25 mouse cellular contexts compared by ENCODE assay signal in the genomic region with DNA sequence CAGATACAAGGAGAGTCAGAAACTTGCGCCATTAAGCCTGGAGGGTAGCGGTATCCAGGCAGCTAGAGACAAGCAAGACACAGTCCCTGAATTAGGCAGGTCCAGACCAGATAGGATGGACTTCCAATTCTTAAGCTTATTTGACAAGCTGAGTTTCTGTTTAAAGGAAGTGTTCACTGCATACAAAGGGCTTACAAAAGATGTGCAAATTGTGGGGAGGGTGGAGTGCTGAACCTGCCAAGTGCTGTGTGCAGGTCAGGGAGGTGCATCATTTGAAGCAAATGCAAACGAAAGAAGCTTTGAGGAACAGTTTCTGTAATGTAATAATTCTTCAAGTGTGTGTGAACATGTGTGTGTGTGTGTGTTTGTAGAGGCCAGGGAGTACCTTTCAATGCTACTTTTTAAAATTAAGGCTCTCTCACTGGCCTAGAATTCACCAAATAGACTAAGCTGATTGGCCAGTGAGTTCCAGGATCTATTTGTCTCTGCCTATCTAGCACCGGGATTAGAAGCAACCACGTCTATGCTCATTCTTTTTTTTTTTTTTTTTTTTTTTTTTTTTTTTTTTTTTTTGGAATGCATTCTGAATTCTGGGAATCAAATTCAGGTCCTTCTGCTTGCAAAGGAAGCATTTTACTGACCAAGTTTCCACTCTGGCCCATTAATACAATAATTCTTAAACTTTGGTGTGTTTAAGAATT.
"Had no signal": no experiment of that assay in that cellular context is flagged by ENCODE, and none has a peak within 500 bp of the region (broad histone marks: within the 10 kb centered on the region; RNA-seq: fewer than 3 reads in every experiment).

No protein-coding gene starts in this region.

- H3K9me3 ChIP-seq: heart, embryonic 10.5 days; heart, embryonic 13.5 days; heart, embryonic 15.5 days; hindbrain, embryonic 13.5 days; hindbrain, embryonic 15.5 days; kidney, embryonic 15.5 days; limb, embryonic 13.5 days; limb, embryonic 15.5 days; liver, embryonic 12.5 days had no signal

- H3K27me3 ChIP-seq: heart, embryonic 13.5 days; heart, embryonic 15.5 days; hindbrain, embryonic 13.5 days; hindbrain, embryonic 15.5 days; kidney, embryonic 15.5 days; limb, embryonic 13.5 days; limb, embryonic 15.5 days; liver, embryonic 12.5 days had no signal

- H3K4me1 ChIP-seq: heart, embryonic 10.5 days; heart, embryonic 13.5 days; heart, embryonic 15.5 days; hindbrain, embryonic 13.5 days; hindbrain, embryonic 15.5 days; kidney, embryonic 15.5 days; limb, embryonic 13.5 days; limb, embryonic 15.5 days; liver, embryonic 12.5 days had no signal

- H3K36me3 ChIP-seq: heart, embryonic 10.5 days; heart, embryonic 13.5 days; heart, embryonic 15.5 days; hindbrain, embryonic 13.5 days; hindbrain, embryonic 15.5 days; kidney, embryonic 15.5 days; limb, embryonic 13.5 days; limb, embryonic 15.5 days; liver, embryonic 12.5 days had no signal

- H3K9ac ChIP-seq: heart, embryonic 13.5 days; heart, embryonic 15.5 days; hindbrain, embryonic 13.5 days; hindbrain, embryonic 15.5 days; kidney, embryonic 15.5 days; limb, embryonic 13.5 days; limb, embryonic 15.5 days; liver, embryonic 12.5 days; liver, embryonic 14.5 days had no signal

- H3K4me3 ChIP-seq: heart, embryonic 10.5 days; heart, embryonic 13.5 days; heart, embryonic 15.5 days; hindbrain, embryonic 13.5 days; hindbrain, embryonic 15.5 days; kidney, embryonic 15.5 days; limb, embryonic 13.5 days; limb, embryonic 15.5 days; liver, embryonic 12.5 days had no signal

- H3K4me2 ChIP-seq: heart, embryonic 13.5 days; heart, embryonic 15.5 days; hindbrain, embryonic 13.5 days; hindbrain, embryonic 15.5 days; kidney, embryonic 15.5 days; limb, embryonic 13.5 days; limb, embryonic 15.5 days; liver, embryonic 12.5 days had no signal

- H3K27ac ChIP-seq: heart, embryonic 10.5 days; heart, embryonic 13.5 days; heart, embryonic 15.5 days; hindbrain, embryonic 13.5 days; hindbrain, embryonic 15.5 days; hindbrain, postnatal 0 days; kidney, embryonic 15.5 days; kidney, postnatal 0 days; limb, embryonic 13.5 days; limb, embryonic 15.5 days; liver, embryonic 12.5 days; liver, embryonic 14.5 days had no signal

- DNase-seq: gastrocnemius, postnatal 25 days; heart, adult 18-20 months; heart, postnatal 14 days; heart, postnatal 36 days; kidney, adult 11 months; kidney, adult 2 months; kidney, adult 9 months; kidney, postnatal 14 days; kidney, postnatal 36 days; layer of hippocampus, adult 9-11 months; layer of hippocampus, postnatal 36 days; left cerebral cortex, postnatal 4 days had no signal

- ATAC-seq: hindbrain, postnatal 0 days; intestine, embryonic 16.5 days; liver, embryonic 12.5 days had no signal
